Mouse (Mus musculus) stomach, postnatal 0 days (tissue): ENCODE results near the gene Cdc42ep1.

Experiments used
- CTCF ChIP-seq: IDR thresholded peaks from 2 replicates; pipeline ENCODE4 v1.5.1; 2016; ENCODE audit warnings: antibody characterized with exemption, low read depth, mild to moderate bottlenecking, moderate library complexity
- EP300 ChIP-seq: optimal IDR thresholded peaks from 2 replicates; pipeline ENCODE3; 2016; ENCODE audit warnings: antibody characterized with exemption

GRCm38 (mm10) chr15:78875537-78875936 lies 33.1 kb downstream of the Cdc42ep1 start:
- TF ChIP-seq CTCF, result no peak
- no peak for TF ChIP-seq EP300
